Mouse (Mus musculus) ovary, postnatal 14 days (tissue): Measurements from ENCODE around the gene Smok3b.
A peak's percentile ranks its signal among the peaks of the same experiment; 100 is the strongest.
"Not testable (repeated sequence)": the region's sequence is repeated elsewhere in the genome, so short reads cannot be mapped to it uniquely, and the experiment has no call there.

Source experiments
- DNase-seq: peaks from one replicate; pipeline ENCODE4 v3.0.0; 2022; ENCODE audit warnings: low spot score

Gene Smok3b

GRCm38 (mm10) chr5:138020961-138021479, at the start of gene Smok3b, which contains the start of gene Smok3a:
Gene Smok3b, plus strand, starts transcription at chr5:138021429.
Gene Smok3a, plus strand, starts transcription at chr5:138021261.
- not testable (repeated sequence) for DNase-seq

- no peak for DNase-seq
These were observed 48.1 kb upstream of the Smok3b start for GRCm38 (mm10) chr5:137973161-137973560.

GRCm38 (mm10) chr5:137973738-137974137, 47.5 kb upstream of the Smok3b start:
- no peak for DNase-seq

GRCm38 (mm10) chr5:137974724-137975123, 46.5 kb upstream of the Smok3b start:
- DNase-seq = no peak

GRCm38 (mm10) chr5:137975434-137975833, 45.8 kb upstream of the Smok3b start:
- DNase-seq = no peak

- no peak for DNase-seq
These were observed 43.9 kb upstream of the Smok3b start for GRCm38 (mm10) chr5:137977291-137977690.

GRCm38 (mm10) chr5:137979081-137979480, 42.1 kb upstream of the Smok3b start:
- no peak for DNase-seq

GRCm38 (mm10) chr5:137981300-137981699, 39.9 kb upstream of the Smok3b start, which contains the start of gene Azgp1:
Gene Azgp1, plus strand, starts transcription at chr5:137981520.
- DNase-seq = no peak

GRCm38 (mm10) chr5:137986351-137986750, 34.9 kb upstream of the Smok3b start:
- DNase-seq = no peak

GRCm38 (mm10) chr5:138009437-138009836, 11.8 kb upstream of the Smok3b start:
- no peak for DNase-seq

GRCm38 (mm10) chr5:138012382-138012781, 8.8 kb upstream of the Smok3b start:
- no peak for DNase-seq

- no peak for DNase-seq
These were observed 4.7 kb upstream of the Smok3b start for GRCm38 (mm10) chr5:138016530-138016929.

- DNase-seq = no peak
These were observed 4.2 kb upstream of the Smok3b start for GRCm38 (mm10) chr5:138016997-138017396.

- not testable (repeated sequence) for DNase-seq
These were observed 1.7 kb upstream of the Smok3b start for GRCm38 (mm10) chr5:138019577-138019976.

- not testable (repeated sequence) for DNase-seq
These were observed 31.7 kb downstream of the Smok3b start, which contains the start of gene Smok3c for GRCm38 (mm10) chr5:138052894-138053293. Gene Smok3c, plus strand, starts transcription at chr5:138053194.

- DNase-seq = no peak
These were observed 52.6 kb downstream of the Smok3b start for GRCm38 (mm10) chr5:138073803-138074202.

GRCm38 (mm10) chr5:138075684-138076083, 54.5 kb downstream of the Smok3b start:
- no peak for DNase-seq

GRCm38 (mm10) chr5:138076148-138076547, 54.9 kb downstream of the Smok3b start:
- DNase-seq = no peak

GRCm38 (mm10) chr5:138080456-138080855, 59.2 kb downstream of the Smok3b start:
- DNase-seq = no peak

GRCm38 (mm10) chr5:138081446-138081845, 60.2 kb downstream of the Smok3b start:
- no peak for DNase-seq

- no peak for DNase-seq
These were observed 62.2 kb downstream of the Smok3b start for GRCm38 (mm10) chr5:138083318-138083900.

- no peak for DNase-seq
These were observed 62.7 kb downstream of the Smok3b start for GRCm38 (mm10) chr5:138083936-138084335.

GRCm38 (mm10) chr5:138084507-138084906, 63.3 kb downstream of the Smok3b start:
- no peak for DNase-seq

- peak; percentile 52 for DNase-seq
These were observed 63.8 kb downstream of the Smok3b start, which contains the start of gene Zkscan1 for GRCm38 (mm10) chr5:138084996-138085395. Gene Zkscan1, plus strand, starts transcription at chr5:138085084.
